Mouse (Mus musculus): Measurements from ENCODE around the gene Efcab9. TPM values are rescaled to one million over a fixed set of nuclear protein-coding genes. Genes with fewer than 3 reads are reported as not detected.
A peak's percentile ranks its signal among the peaks of the same experiment; 100 is the strongest.

The Efcab9 gene
- polyA plus RNA-seq, 1 experiment from 2014 or later = 2.1 TPM

DNA sequence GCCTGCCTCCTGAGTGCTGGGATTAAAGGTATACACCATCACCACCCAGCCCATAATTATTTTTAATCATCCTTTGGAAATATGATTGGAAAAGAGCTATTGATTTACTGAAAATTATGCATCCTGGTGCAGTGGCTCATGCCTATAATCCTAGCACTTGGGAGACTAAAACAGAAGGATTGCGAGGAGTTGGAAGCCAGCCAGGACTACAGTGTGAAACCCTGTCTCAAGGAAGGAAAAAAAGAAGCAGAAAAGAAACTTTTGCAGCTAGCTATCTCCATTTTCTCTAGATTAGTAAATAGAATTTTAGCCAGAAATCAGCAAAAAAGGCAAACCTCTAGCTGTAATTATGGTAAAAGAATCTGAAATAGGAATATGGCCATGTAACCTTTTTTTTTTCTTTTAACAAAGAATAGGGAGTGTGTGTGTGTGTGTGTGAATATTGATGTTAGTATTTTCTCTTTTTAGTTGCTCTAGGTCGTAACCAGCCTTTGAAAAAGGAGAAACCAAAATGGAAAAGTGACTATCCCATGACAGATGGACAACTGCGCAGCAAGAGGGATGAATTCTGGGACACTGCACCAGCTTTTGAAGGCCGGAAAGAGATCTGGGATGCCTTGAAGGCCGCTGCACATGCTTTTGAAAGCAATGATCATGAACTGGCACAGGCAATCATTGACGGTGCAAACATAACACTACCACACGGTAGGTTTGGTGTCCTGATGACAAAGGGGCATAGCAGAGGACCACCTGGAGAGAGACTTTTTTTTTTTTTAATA, 32.9 kb downstream of the Efcab9 start:
- no peak for DNase-seq (ENCODE audit: low spot score)

DNA sequence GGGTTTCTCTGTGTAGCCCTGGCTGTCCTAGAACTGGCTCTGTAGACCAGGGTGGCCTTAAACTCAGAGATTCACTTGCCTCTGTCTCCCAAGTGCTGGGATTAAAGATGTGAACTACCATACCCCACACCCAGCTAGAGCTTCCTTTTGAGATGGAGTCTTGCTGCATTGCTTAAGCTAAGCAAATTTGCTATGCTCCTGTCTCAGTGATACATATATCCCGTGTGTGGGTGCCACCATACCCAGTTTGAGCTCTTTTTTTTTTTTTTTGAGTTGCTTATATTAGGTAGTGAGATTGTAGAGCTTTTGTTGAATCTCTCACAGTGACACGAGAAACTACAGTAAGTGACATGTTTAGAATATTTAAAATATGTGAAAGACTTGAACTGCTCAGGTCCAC, 36.6 kb downstream of the Efcab9 start:
- DNase-seq (ENCODE audit: low spot score) = no peak

DNA sequence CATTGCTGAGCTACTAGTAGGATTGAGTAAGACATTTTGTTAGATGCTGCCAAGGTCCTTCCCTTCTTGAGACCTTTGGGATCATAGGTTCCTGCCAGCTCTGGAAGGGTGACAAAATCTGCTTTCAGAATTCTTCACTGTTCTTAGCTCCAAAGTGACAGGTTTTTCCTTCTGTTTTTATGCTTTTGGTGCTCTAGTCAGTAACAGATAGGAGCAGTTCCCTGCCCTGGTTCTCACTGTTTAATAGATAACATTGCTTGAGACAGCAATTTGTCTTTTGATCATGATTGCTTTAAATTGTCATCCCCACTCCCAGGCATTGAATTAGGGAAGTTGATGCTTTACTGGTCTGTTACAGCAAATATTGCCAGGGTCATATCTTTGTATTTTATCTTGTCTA, 38.6 kb downstream of the Efcab9 start:
- DNase-seq (ENCODE audit: low spot score) = no peak

DNA sequence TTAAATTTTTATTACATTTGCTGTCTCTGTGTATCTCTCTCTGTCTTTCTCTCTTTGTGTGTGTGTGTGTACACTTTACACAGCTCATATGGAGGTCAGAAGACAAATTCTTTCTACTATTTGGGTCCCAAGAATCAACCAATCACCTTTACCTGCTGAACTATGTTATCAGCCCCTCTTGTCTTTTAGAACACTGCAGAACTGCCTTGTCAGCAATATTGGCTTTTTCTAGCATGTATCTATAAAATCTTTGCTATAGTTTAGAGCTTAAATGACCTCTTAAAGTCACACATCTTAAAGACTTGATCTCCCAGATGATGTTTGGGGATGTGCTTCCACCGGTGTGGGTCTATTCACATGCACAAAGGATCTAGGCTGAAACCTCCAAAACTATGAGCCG, 40.8 kb downstream of the Efcab9 start:
- DNase-seq (ENCODE audit: low spot score) = no peak

DNA sequence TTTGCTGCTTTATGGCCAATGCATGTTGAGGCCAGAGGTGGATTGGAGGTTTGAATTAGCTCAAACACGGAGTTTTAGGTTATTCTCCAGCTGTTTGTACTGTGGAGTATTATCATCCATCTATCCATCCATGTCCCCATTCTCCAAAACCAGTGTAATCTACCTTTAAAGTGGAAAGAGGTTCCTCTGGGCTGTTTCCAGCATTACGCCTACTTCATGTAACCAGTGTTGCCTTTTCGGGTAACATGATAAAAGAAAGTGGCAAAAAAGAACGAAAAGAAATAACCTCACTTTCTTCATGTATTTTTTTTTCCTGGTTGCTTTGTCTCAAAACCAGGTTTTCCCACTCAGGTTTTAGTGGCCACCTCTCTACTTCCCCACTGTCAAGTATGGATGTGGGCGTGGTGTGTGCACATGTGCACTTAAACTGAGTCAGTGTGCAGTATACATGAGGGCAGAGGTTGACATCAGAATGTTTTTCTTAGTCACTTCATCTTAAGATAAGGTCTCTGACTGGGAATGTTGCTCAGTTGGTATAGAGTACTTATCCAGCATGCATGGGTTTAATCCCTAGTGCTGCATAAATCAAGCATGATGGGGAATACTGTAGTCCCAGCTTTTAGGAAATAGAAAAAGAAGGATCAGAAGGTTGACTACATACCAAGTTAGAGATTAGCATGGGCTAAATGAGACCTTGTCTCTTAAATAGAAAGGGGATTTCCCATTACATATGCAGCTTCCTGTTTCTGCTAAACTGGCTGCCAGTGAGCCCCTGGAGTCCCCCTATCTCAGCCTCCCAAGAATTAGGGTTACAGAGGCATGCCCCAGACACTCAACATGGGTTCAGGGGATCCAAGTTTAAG, 42.8 kb downstream of the Efcab9 start:
- peak; percentile 20 for DNase-seq (ENCODE audit: low spot score)

DNA sequence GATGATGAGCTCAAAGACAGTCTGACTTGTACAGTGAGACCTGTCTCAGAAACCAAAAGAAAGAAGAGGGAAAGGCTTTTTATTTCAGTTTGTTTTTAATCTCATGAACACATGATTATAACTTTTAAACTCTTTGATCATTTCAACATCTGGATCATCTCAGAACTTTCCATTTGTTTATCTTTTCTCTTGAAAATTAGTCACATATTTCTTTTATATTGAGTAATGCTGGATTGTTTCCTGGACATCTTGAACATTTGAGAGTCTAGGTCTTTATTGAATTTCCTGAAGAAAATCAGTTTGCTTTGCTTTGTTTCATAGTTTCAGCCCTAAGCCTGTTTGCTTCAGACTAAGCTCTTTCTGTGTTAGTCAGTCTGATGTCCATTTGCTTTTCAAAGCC, 43.5 kb downstream of the Efcab9 start:
- DNase-seq (ENCODE audit: low spot score) = no peak

DNA sequence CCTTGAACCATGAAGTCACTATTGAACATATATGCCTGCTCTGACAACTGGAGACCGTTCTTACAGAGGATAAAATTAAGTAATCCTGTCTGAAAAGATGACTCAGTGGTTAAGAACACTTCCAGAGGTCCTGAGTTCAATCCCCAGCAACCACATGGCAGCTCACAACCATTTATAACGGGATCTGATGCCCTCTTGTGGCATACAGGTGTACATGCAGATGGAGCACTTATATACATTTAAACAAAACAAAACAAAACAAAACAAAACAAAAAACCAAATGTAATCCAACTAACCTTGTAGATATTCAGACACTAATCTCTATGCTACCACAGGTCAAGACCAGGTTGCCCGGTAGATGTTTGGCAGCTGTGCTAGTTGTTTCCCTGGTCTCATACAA, 44.4 kb downstream of the Efcab9 start:
- DNase-seq (ENCODE audit: low spot score) = peak; percentile 19

DNA sequence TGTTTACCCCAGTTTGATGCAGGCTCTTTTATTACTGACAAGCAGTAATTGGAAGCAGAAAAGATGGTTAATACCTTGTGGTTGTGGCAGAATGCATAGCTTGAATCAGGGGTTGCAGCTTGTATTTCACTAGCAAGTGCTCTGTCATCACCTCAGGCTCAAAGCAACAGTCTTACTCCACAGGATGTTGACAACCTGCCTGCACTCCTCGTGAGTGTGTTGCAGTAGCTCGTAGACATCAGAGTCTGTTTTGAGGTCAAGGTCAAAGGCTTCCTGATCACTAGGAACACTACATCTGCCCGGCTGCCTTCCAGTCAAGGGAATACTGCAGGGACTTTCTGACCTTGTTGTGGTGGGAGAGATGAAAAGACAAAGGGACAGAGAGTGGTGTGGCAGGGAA, 45.3 kb downstream of the Efcab9 start:
- DNase-seq (ENCODE audit: low spot score) = peak; percentile 44

DNA sequence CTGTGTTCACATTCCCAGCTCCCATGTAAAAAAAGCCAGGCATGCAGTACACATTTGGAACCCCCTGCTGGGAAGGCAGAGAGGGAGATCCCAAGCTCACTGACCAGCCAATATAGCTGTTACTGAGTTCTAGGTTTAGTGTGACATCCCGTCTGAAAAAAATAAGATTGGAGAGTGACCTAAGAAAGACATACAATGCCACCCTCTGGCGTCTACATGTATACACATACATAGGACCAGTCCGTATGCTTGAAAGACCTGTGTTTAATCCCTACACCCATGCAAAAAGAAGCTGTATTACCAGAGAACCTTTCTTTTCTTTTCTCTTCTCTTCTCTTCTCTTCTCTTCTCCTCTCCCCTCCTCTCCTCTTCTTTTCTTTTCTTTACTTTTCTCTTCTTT, 46.6 kb downstream of the Efcab9 start:
- DNase-seq (ENCODE audit: low spot score) = no peak

DNA sequence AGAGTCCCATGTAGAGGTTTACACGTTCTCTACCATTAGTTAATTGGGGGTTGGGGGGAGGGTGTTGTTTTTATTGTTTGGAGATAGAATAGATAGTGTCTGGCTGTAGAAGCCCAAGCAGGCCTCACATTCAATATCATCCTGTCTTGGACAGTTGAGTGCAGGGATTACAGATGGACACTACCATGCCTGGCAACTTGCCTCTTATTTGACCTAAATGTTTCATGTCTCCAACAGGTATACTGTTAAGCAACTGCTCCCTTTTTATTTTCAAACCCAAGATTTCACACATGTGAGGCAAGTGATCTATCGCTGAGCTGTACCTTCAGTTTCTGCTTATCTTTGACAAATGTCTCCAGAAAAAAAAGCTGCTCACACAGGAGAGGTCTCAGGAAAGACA, 50.4 kb downstream of the Efcab9 start:
- DNase-seq (ENCODE audit: low spot score) = no peak

DNA sequence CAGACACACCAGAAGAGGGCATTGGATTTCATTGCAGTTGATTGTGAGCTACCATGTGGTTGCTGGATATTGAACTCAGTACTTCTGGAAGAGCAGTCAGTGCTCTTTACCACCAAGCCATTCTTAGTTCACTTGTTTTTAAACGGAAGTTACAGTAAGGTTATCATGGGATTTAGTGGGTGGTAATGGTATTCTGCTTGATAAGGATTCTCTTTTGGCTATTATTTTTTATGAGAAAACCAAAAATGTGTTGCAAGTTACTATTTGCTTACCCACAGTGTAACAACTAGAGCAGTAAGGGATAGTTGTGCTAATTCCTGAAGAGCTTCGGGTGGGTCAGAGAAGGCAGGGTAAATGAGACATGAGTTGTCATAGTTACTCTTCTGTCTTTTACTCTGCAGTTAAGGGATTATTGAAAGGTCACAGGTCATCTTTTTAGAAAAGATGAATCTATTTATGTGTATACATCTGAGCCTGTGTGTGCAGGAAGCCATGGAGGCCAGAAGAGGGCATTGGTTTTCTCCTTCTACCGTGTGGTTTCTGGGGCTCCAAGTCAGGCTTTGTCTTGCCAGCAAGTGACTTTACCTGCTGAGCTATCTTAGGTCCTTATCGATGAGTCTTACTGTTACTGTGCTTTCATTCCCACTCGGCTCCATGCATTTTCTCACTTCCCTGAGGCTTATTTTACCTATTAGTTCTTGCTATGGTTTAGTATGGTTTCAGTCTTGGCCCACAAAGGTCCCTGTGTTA, 56.2 kb downstream of the Efcab9 start:
- peak; percentile 37 for DNase-seq (ENCODE audit: low spot score)

DNA sequence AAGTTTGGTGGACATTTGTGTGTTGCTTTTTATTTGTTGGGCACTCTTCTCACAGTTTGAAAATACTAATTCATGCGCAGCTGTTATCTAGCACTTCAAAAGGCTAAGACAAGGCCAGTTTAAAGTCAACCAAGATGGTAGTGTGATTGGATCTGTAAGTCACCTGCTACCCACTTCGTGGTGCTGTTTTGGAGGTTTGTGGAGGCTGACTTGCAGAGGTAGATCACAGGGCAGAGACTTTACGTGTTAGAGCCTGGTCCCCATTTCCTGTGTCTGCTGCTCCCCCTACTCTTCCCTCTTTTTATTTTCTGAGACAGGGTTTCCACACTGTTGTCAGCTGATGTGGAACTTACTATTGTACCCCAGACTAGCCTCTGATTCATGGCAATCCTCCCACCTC, 57.2 kb downstream of the Efcab9 start:
- DNase-seq (ENCODE audit: low spot score) = peak; percentile 49

Other genes starting within 250 kb of the Efcab9 start
- 616 and 668 TPM in 2 replicates for gene Hba-a1, start 248.6 kb downstream of the Efcab9 start, polyA plus RNA-seq (2015; fragmentation: Nextera tagmentation; extraction: Ambion mirVana)
- gene Hbq1b, start 245.1 kb downstream of the Efcab9 start, polyA plus RNA-seq (2015; fragmentation: Nextera tagmentation; extraction: Ambion mirVana) = 0.33 and 0.34 TPM in 2 replicates
- gene Hba-a2, start 235.6 kb downstream of the Efcab9 start, polyA plus RNA-seq (2015; fragmentation: Nextera tagmentation; extraction: Ambion mirVana) = 1,475 and 1,659 TPM in 2 replicates
- gene Hbq1a, start 232.0 kb downstream of the Efcab9 start, polyA plus RNA-seq (2015; fragmentation: Nextera tagmentation; extraction: Ambion mirVana) = not detected in 2 replicates
- 2.3 and 2.7 TPM in 2 replicates for gene Sh3pxd2b, start 184.3 kb downstream of the Efcab9 start, polyA plus RNA-seq (2015; fragmentation: Nextera tagmentation; extraction: Ambion mirVana)
- gene Ubtd2, start 76.7 kb downstream of the Efcab9 start, polyA plus RNA-seq (2015; fragmentation: Nextera tagmentation; extraction: Ambion mirVana) = 15.4 and 16.1 TPM in 2 replicates
- gene Stk10, start 1.2 kb upstream of the Efcab9 start, polyA plus RNA-seq (2015; fragmentation: Nextera tagmentation; extraction: Ambion mirVana) = 10.6 and 12.9 TPM in 2 replicates
- 42.1 and 49.1 TPM in 2 replicates for gene Fbxw11, start 110.6 kb upstream of the Efcab9 start, polyA plus RNA-seq (2015; fragmentation: Nextera tagmentation; extraction: Ambion mirVana)